Mouse (Mus musculus) testis, adult 2 months (tissue): ENCODE data around the gene Luc7l2. TPM values are rescaled to one million over a fixed set of nuclear protein-coding genes. Genes with fewer than 3 reads are reported as not detected.
A peak's percentile ranks its signal among the peaks of the same experiment; 100 is the strongest.

Experiments used
- H3K27ac ChIP-seq: fragments of 200-500 bp; 2 replicates; pipeline ENCODE4 v1.5.1; 2012; ENCODE audit warnings: low read depth, low read length; ENCODE audit not compliant: control insufficient read depth, insufficient read depth
- H3K27me3 ChIP-seq: fragments of 200-500 bp; 2 replicates; pipeline ENCODE4 v1.6.1; 2012; ENCODE audit warnings: mild to moderate bottlenecking, low read length, moderate library complexity; ENCODE audit not compliant: control insufficient read depth, insufficient read depth
- H3K36me3 ChIP-seq: fragments of 200-500 bp; 2 replicates; pipeline ENCODE4 v1.6.1; 2012; ENCODE audit warnings: mild to moderate bottlenecking, low read length; ENCODE audit not compliant: control insufficient read depth, insufficient read depth
- H3K4me1 ChIP-seq: fragments of 200-500 bp; 2 replicates; pipeline ENCODE4 v1.6.1; 2012; ENCODE audit warnings: low read length; ENCODE audit not compliant: control insufficient read depth, insufficient read depth
- H3K4me3 ChIP-seq: fragments of 200-500 bp; 2 replicates; pipeline ENCODE4 v1.5.1; 2012; ENCODE audit warnings: low read depth, mild to moderate bottlenecking, low read length, moderate library complexity, mixed read lengths; ENCODE audit not compliant: control insufficient read depth
- CTCF ChIP-seq: fragments of 200-500 bp; IDR thresholded peaks from 2 replicates; pipeline ENCODE4 v1.5.1; 2012; ENCODE audit warnings: low read depth, mild to moderate bottlenecking, inconsistent platforms, low read length, moderate library complexity; ENCODE audit not compliant: control insufficient read depth, insufficient read depth, insufficient replicate concordance
- POLR2A ChIP-seq: fragments of 200-500 bp; IDR thresholded peaks from 2 replicates; pipeline ENCODE4 v1.6.1; 2012; ENCODE audit warnings: low read depth, mild to moderate bottlenecking, inconsistent platforms, low read length, moderate library complexity; ENCODE audit not compliant: control insufficient read depth
- polyA plus RNA-seq: library from polyadenylated mRNA; depleted of rRNA; stranded (reverse); fragments of >200 nt; gene quantifications from 2 replicates; pipeline ENCODE4 v1.2.3, GENCODE M21; 2012; rRNA removed

The Luc7l2 gene
- polyA plus RNA-seq, 1 experiment = 30.9 TPM

GRCm38 (mm10) chr6:38642593-38642992 is 91.5 kb downstream of the Luc7l2 start:
- no peaks in the 10 kb centered on the region for H3K4me1 ChIP-seq
- no peaks in the 10 kb centered on the region for H3K27me3 ChIP-seq
- H3K4me3 ChIP-seq = no peak overlapping the region
- TF ChIP-seq CTCF (no peak), POLR2A (no peak)
- no peaks in the 10 kb centered on the region for H3K36me3 ChIP-seq
- H3K27ac ChIP-seq = no peak overlapping the region

GRCm38 (mm10) chr6:38643039-38643438 is 91.9 kb downstream of the Luc7l2 start:
- no peak overlapping the region for H3K4me3 ChIP-seq
- H3K4me1 ChIP-seq = no peaks in the 10 kb centered on the region
- H3K36me3 ChIP-seq = no peaks in the 10 kb centered on the region
- TF ChIP-seq POLR2A (no peak), CTCF (no peak)
- no peak overlapping the region for H3K27ac ChIP-seq
- no peaks in the 10 kb centered on the region for H3K27me3 ChIP-seq

GRCm38 (mm10) chr6:38649545-38649944 is 98.4 kb downstream of the Luc7l2 start:
- no peaks in the 10 kb centered on the region for H3K27me3 ChIP-seq
- no peak for TF ChIP-seq POLR2A
- TF ChIP-seq CTCF = no peak
- H3K27ac ChIP-seq = no peak overlapping the region
- H3K36me3 ChIP-seq = no peaks in the 10 kb centered on the region
- H3K4me3 ChIP-seq = no peak overlapping the region
- no peaks in the 10 kb centered on the region for H3K4me1 ChIP-seq

GRCm38 (mm10) chr6:38650263-38650937 is 99.3 kb downstream of the Luc7l2 start:
- Histone ChIP-seq H3K4me3 (no peak overlapping the region), H3K4me1 (no peaks in the 10 kb centered on the region), H3K36me3 (no peaks in the 10 kb centered on the region), H3K27ac (no peak overlapping the region), H3K27me3 (no peaks in the 10 kb centered on the region)
- no peak for TF ChIP-seq POLR2A
- TF ChIP-seq CTCF = peak; percentile 89; the same call in 1 of the 2 replicates

Other genes starting within 250 kb of the Luc7l2 start
- 2.3 and 2.5 TPM in 2 replicates for gene Zc3hav1, start 196.7 kb upstream of the Luc7l2 start, polyA plus RNA-seq
- gene Ttc26, start 169.9 kb upstream of the Luc7l2 start, polyA plus RNA-seq = 8.9 and 10.9 TPM in 2 replicates
- 23.1 and 25.5 TPM in 2 replicates for gene Ubn2, start 117.4 kb upstream of the Luc7l2 start, polyA plus RNA-seq
- 64.0 and 74.2 TPM in 2 replicates for gene Fmc1, start 17.8 kb upstream of the Luc7l2 start, polyA plus RNA-seq
- gene Klrg2, start 85.9 kb downstream of the Luc7l2 start, polyA plus RNA-seq = 0.64 and 0.86 TPM in 2 replicates
- gene Clec2l, start 111.7 kb downstream of the Luc7l2 start, polyA plus RNA-seq = 0.41 and 0.61 TPM in 2 replicates